Mouse (Mus musculus) hindbrain, postnatal 0 days (tissue): Measurements from ENCODE around the gene Myo18a. TPM values are rescaled to one million over a fixed set of nuclear protein-coding genes. Genes with fewer than 3 reads are reported as not detected.

Experiments used
- ATAC-seq: fragments of 200-750 bp; cut with Nextera tagmentation; 2 replicates; pipeline ENCODE4 v1.8.0; 2017; ENCODE audit warnings: mild to moderate bottlenecking, moderate TSS enrichment, moderate library complexity
- DNase-seq: peaks from one replicate; pipeline ENCODE4 v3.0.0-alpha.2; 2015; ENCODE audit warnings: low spot score
- H3K27ac ChIP-seq: fragments of 300-500 bp; sonication (generic); 2 replicates; pipeline ENCODE4 v1.5.1; 2014; ENCODE audit warnings: mild to moderate bottlenecking
- H3K27me3 ChIP-seq: fragments of 300-500 bp; sonication (generic); 2 replicates; pipeline ENCODE4 v1.6.1; 2014; ENCODE audit warnings: low read length, mixed read lengths; ENCODE audit not compliant: insufficient read depth
- H3K36me3 ChIP-seq: fragments of 300-500 bp; sonication (generic); 2 replicates; pipeline ENCODE4 v1.6.1; 2014; ENCODE audit warnings: low read length, mixed read lengths; ENCODE audit not compliant: insufficient read depth
- H3K4me1 ChIP-seq: fragments of 300-500 bp; sonication (generic); 2 replicates; pipeline ENCODE4 v1.6.1; 2014; ENCODE audit warnings: antibody characterized with exemption, low read length, mixed read lengths; ENCODE audit not compliant: insufficient read depth
- H3K4me2 ChIP-seq: fragments of 300-500 bp; sonication (generic); 2 replicates; pipeline ENCODE4 v1.6.1; 2014; ENCODE audit warnings: low read depth, mild to moderate bottlenecking, low read length, moderate library complexity, mixed read lengths
- H3K4me3 ChIP-seq: fragments of 300-500 bp; sonication (generic); 2 replicates; pipeline ENCODE4 v1.5.1; 2014; ENCODE audit warnings: low read length
- H3K9ac ChIP-seq: fragments of 300-500 bp; sonication (generic); replicated peaks from 2 replicates; pipeline ENCODE4 v1.6.1; 2014; ENCODE audit warnings: mild to moderate bottlenecking, low read length, moderate library complexity, mixed read lengths
- H3K9me3 ChIP-seq: fragments of 300-500 bp; sonication (generic); 2 replicates; pipeline ENCODE4 v1.6.1; 2016; ENCODE audit warnings: low read length, mixed read lengths
- CTCF ChIP-seq: IDR thresholded peaks from 2 replicates; pipeline ENCODE4 v1.5.1; 2016; ENCODE audit warnings: antibody characterized with exemption, control low read depth, low read depth
- WGBS: fragments of 180-500 bp; shearing (Covaris S2); extraction: QIAGEN DNeasy Blood & Tissue Kit; methylation state at CpG from one replicate; pipeline ENCODE4 v1.1.7; 2014; 5-methylcytosine and 5-hydroxymethylcytosine counted together
- polyA plus RNA-seq: library from polyadenylated mRNA; unstranded; fragments of >200 nt; fragmentation: Nextera tagmentation; extraction: Ambion mirVana; gene quantifications from 2 replicates; pipeline ENCODE4 v1.2.1, GENCODE M21; 2015
- total RNA-seq: library from RNA; depleted of rRNA; stranded (reverse); fragments of >200 nt; gene quantifications from 2 replicates; pipeline ENCODE4 v1.2.3, GENCODE M21; 2014

The Myo18a gene
- total and polyA plus RNA-seq, 2 experiments from 2014 or later = 28.2 to 64.6 TPM

DNA sequence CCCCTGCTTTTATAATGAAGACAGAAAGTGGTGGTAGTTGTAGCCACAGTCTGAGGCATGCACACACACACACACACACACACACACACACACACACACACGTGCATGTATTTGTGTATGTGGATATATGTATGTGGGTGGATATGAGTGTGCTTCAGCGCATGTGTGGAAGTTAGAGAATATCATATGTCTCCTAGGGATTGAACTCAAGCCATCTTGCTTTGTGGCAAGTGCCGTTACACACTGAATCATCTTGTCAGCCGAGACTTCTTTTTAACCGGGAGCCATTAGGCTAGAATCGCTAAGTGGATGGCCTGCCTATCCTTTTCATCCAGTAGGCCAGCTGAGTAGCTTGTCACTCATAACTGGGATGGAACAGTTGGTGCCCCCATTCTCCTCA, 94.0 kb downstream of the Myo18a start:
- Histone ChIP-seq H3K27me3 (no peaks in the 10 kb centered on the region), H3K9ac (no peak overlapping the region), H3K4me1 (peaks cover 11% of the 10 kb centered on the region), H3K4me3 (no peak overlapping the region), H3K9me3 (no peaks in the 10 kb centered on the region), H3K4me2 (no peak overlapping the region), H3K27ac (0 out of 2 replicates have a peak overlapping the region, but pooled peaks have one; percentile 28), H3K36me3 (peaks cover 30% of the 10 kb centered on the region)
- DNase-seq (no peak), ATAC-seq (no peak)
- TF ChIP-seq CTCF = no peak
- WGBS = 72% methylated on average over 6 of the region's 6 CpGs

DNA sequence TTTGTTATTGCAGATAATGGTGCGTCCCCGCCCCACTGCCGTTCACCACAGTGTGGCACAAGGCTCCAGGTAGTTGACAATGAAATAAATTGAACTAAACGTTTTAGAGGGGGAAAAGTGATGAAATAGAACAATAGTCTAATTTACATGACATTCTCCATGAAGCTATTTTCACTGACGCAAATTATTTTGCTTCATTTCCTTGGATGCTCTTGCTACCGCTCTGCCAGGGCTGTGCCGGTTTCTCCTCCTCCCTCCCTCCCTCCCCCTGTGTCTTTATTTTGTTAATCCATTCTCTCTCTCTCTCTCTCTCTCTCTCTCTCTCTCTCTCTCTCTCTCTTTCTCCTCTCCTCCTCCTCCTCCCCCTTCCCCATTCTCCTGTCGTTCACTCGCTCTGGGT, 95.5 kb downstream of the Myo18a start:
- no peak for TF ChIP-seq CTCF
- Histone ChIP-seq H3K9ac (0 out of 2 replicates have a peak overlapping the region, but pooled peaks have one; percentile 33), H3K4me2 (no peak overlapping the region), H3K27me3 (no peaks in the 10 kb centered on the region), H3K9me3 (no peaks in the 10 kb centered on the region), H3K27ac (peak overlapping the region; percentile 64; the same call in 1 of the 2 replicates), H3K4me3 (no peak overlapping the region), H3K4me1 (peaks cover 6% of the 10 kb centered on the region; the same call in 1 of the 2 replicates), H3K36me3 (peaks cover 23% of the 10 kb centered on the region)
- DNase-seq = no peak
- WGBS = 39% methylated on average over 9 of the region's 9 CpGs
- no peak for ATAC-seq

DNA sequence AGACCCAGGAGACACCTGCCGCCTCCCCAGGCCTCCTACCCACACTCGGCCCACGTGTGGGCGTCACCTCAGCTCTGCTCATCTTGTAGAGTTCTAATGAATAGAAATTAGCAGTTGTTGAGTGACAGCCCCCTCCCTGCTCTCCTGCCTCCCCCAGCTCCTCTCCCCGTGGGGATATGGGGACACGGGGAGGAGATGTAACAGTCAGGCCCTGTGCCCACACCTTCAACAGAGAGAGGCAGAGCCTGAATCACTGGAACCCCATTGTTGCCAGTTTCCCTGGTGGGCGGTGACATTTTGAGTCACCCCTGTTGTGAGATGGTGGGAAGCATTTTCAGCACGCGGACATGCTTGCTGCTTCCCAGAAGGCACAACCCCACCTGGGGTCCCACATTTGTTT, 97.9 kb downstream of the Myo18a start:
- H3K4me1 ChIP-seq = no peaks in the 10 kb centered on the region
- ATAC-seq (no peak), DNase-seq (no peak)
- no peak overlapping the region for H3K9ac ChIP-seq
- 50% methylated on average over 9 of the region's 9 CpGs for WGBS
- 0 out of 2 replicates have a peak, but pooled peaks cover 7% of the 10 kb centered on the region for H3K36me3 ChIP-seq
- H3K27ac ChIP-seq = no peak overlapping the region
- H3K27me3 ChIP-seq = no peaks in the 10 kb centered on the region
- no peak overlapping the region for H3K4me2 ChIP-seq
- no peaks in the 10 kb centered on the region for H3K9me3 ChIP-seq
- no peak overlapping the region for H3K4me3 ChIP-seq
- TF ChIP-seq CTCF = no peak

GRCm38 (mm10) chr11:77862887-77863286, 99.8 kb downstream of the Myo18a start:
- H3K27ac ChIP-seq = no peak overlapping the region
- no peak for DNase-seq
- H3K9ac ChIP-seq = no peak overlapping the region
- peaks cover 11% of the 10 kb centered on the region for H3K4me1 ChIP-seq
- H3K27me3 ChIP-seq = no peaks in the 10 kb centered on the region
- H3K4me2 ChIP-seq = no peak overlapping the region
- ATAC-seq = no peak
- H3K9me3 ChIP-seq = no peaks in the 10 kb centered on the region
- H3K4me3 ChIP-seq = no peak overlapping the region
- TF ChIP-seq CTCF = no peak
- WGBS = 81% methylated on average over 7 of the region's 7 CpGs
- H3K36me3 ChIP-seq = 0 out of 2 replicates have a peak, but pooled peaks cover 7% of the 10 kb centered on the region

GRCm38 (mm10) chr11:77864771-77865170, 101.7 kb downstream of the Myo18a start:
- DNase-seq (no peak), ATAC-seq (no peak)
- H3K27ac ChIP-seq = no peak overlapping the region
- TF ChIP-seq CTCF = no peak
- H3K4me1 ChIP-seq = peaks cover 17% of the 10 kb centered on the region
- H3K27me3 ChIP-seq = no peaks in the 10 kb centered on the region
- WGBS = 68% methylated on average over 12 of the region's 12 CpGs
- H3K9ac ChIP-seq = no peak overlapping the region; the same call in 1 of the 2 replicates
- no peak overlapping the region for H3K4me2 ChIP-seq
- no peaks in the 10 kb centered on the region for H3K9me3 ChIP-seq
- H3K36me3 ChIP-seq = 0 out of 2 replicates have a peak, but pooled peaks cover 7% of the 10 kb centered on the region
- no peak overlapping the region for H3K4me3 ChIP-seq

- no peak overlapping the region for H3K27ac ChIP-seq
- 13% methylated on average over 11 of the region's 12 CpGs for WGBS
- H3K9me3 ChIP-seq = no peaks in the 10 kb centered on the region
- no peak overlapping the region for H3K4me3 ChIP-seq
- no peak overlapping the region for H3K4me2 ChIP-seq
- no peaks in the 10 kb centered on the region for H3K27me3 ChIP-seq
- DNase-seq (peak; percentile 71), ATAC-seq (no peak)
- no peak overlapping the region for H3K9ac ChIP-seq
- H3K36me3 ChIP-seq = no peaks in the 10 kb centered on the region
- TF ChIP-seq CTCF = no peak
- peaks cover 23% of the 10 kb centered on the region for H3K4me1 ChIP-seq
Measured at GRCm38 (mm10) chr11:77867419-77868083, 104.5 kb downstream of the Myo18a start.

DNA sequence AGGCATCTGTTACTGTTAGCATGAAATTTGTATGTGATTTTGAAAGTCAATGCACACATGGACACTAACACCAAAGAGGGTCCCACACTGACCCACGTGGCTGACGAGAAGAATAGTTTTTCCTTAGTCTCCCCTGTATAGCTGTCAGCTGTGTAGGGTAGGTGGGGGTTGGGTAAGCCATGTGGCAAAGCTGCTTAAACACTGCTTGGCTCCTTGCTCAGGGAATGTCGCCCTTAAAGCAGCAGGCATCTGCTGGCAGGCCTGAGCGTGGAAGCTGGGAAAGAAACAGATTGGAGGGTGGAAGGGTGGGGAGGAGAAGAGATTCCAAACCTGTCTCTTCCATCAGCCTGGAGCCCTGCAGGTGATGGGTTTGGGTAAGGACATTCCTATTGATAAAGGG, 108.4 kb downstream of the Myo18a start:
- no peaks in the 10 kb centered on the region for H3K36me3 ChIP-seq
- H3K4me2 ChIP-seq = no peak overlapping the region
- no peak for TF ChIP-seq CTCF
- peak; percentile 82 for DNase-seq
- H3K9me3 ChIP-seq = no peaks in the 10 kb centered on the region
- no peak overlapping the region for H3K9ac ChIP-seq
- H3K4me1 ChIP-seq = peaks cover 41% of the 10 kb centered on the region
- no peaks in the 10 kb centered on the region for H3K27me3 ChIP-seq
- H3K4me3 ChIP-seq = no peak overlapping the region
- WGBS = 14% methylated on average over 4 of the region's 4 CpGs
- peak; percentile 69 for ATAC-seq
- H3K27ac ChIP-seq = peak overlapping the region; percentile 49; the same call in 1 of the 2 replicates
